Mouse (Mus musculus) neural tube, embryonic 13.5 days (tissue): ENCODE results near the gene Phospho1. TPM values are rescaled to one million over a fixed set of nuclear protein-coding genes. Genes with fewer than 3 reads are reported as not detected.

ENCODE experiments used
- ATAC-seq: fragments of 200-750 bp; cut with Nextera tagmentation; 2 replicates; pipeline ENCODE4 v1.8.0; 2017; ENCODE audit warnings: low read depth, mild to moderate bottlenecking, moderate TSS enrichment, moderate library complexity
- H3K27ac ChIP-seq: fragments of 300-500 bp; sonication (generic); replicated peaks from 2 replicates; pipeline ENCODE4 v1.5.1; 2015; ENCODE audit warnings: moderate library complexity, mild to moderate bottlenecking, inconsistent platforms
- H3K27me3 ChIP-seq: fragments of 300-500 bp; sonication (generic); 2 replicates; pipeline ENCODE4 v1.6.1; 2015; ENCODE audit warnings: mild to moderate bottlenecking, inconsistent platforms
- H3K36me3 ChIP-seq: fragments of 300-500 bp; sonication (generic); 2 replicates; pipeline ENCODE4 v1.6.1; 2015; ENCODE audit warnings: mild to moderate bottlenecking, inconsistent platforms
- H3K4me1 ChIP-seq: fragments of 300-500 bp; sonication (generic); replicated peaks from 2 replicates; pipeline ENCODE4 v1.6.1; 2015; ENCODE audit warnings: inconsistent platforms
- H3K4me2 ChIP-seq: fragments of 300-500 bp; sonication (generic); 2 replicates; pipeline ENCODE4 v1.6.1; 2015; ENCODE audit warnings: inconsistent platforms, mild to moderate bottlenecking, moderate library complexity
- H3K4me3 ChIP-seq: fragments of 300-500 bp; sonication (generic); 2 replicates; pipeline ENCODE4 v1.5.1; 2015; ENCODE audit warnings: mild to moderate bottlenecking, inconsistent platforms
- H3K9ac ChIP-seq: fragments of 300-500 bp; sonication (generic); 2 replicates; pipeline ENCODE4 v1.6.1; 2015; ENCODE audit warnings: moderate library complexity, mild to moderate bottlenecking, inconsistent platforms
- H3K9me3 ChIP-seq: fragments of 300-500 bp; sonication (generic); 2 replicates; pipeline ENCODE4 v1.6.1; 2016; ENCODE audit warnings: inconsistent platforms
- WGBS: fragments of 180-500 bp; shearing (Covaris S2); methylation state at CpG from one replicate; pipeline ENCODE4 v1.1.7; 2015; 5-methylcytosine and 5-hydroxymethylcytosine counted together
- polyA plus RNA-seq: library from polyadenylated mRNA; unstranded; fragments of >200 nt; fragmentation: Nextera tagmentation; extraction: Ambion mirVana; gene quantifications from 2 replicates; pipeline ENCODE4 v1.2.1, GENCODE M21; 2015

Phospho1 gene
- polyA plus RNA-seq, 1 experiment from 2014 or later, result not detected

DNA sequence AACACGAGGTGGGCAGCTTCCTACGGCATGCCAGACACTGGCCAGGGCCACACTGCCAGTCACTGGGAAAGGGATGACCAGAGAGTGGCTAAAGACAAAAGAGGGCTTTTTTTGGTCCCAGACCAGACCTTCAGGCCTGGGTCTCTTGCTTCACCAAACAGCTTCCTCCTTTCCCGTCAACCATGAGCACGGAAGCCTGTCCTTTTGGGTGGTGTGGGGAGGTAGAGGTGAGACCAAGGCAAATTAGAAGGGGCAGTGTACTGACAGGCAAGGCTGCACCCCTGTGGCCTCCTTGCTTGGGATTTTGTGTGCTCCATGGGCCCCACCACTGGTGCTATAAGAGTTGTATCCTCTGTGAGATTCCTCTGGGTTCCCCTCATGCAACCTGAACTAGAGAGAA is 14.3 kb downstream of the Phospho1 start:
- WGBS, result 72% methylated on average over 4 of the region's 4 CpGs
- peaks cover 75% of the 10 kb centered on the region for H3K27me3 ChIP-seq

GRCm38 (mm10) chr11:95838999-95839868 is 14.9 kb downstream of the Phospho1 start:
- WGBS, result 72% methylated on average over 8 of the region's 8 CpGs
- Histone ChIP-seq H3K4me3 (no peak overlapping the region), H3K9ac (no peak overlapping the region), H3K4me2 (no peak overlapping the region), H3K27me3 (peaks cover 69% of the 10 kb centered on the region), H3K4me1 (peaks cover 23% of the 10 kb centered on the region), H3K9me3 (no peaks in the 10 kb centered on the region), H3K36me3 (no peaks in the 10 kb centered on the region), H3K27ac (no peak overlapping the region)
- no peak for ATAC-seq

More for the DNA sequence above, 14.3 kb downstream of the Phospho1 start:
- no peak overlapping the region for H3K4me2 ChIP-seq
- H3K9ac ChIP-seq, result no peak overlapping the region
- no peak overlapping the region for H3K27ac ChIP-seq
- H3K4me3 ChIP-seq, result no peak overlapping the region
- no peak for ATAC-seq
- H3K36me3 ChIP-seq, result no peaks in the 10 kb centered on the region
- H3K4me1 ChIP-seq, result peaks cover 29% of the 10 kb centered on the region
- no peaks in the 10 kb centered on the region for H3K9me3 ChIP-seq

DNA sequence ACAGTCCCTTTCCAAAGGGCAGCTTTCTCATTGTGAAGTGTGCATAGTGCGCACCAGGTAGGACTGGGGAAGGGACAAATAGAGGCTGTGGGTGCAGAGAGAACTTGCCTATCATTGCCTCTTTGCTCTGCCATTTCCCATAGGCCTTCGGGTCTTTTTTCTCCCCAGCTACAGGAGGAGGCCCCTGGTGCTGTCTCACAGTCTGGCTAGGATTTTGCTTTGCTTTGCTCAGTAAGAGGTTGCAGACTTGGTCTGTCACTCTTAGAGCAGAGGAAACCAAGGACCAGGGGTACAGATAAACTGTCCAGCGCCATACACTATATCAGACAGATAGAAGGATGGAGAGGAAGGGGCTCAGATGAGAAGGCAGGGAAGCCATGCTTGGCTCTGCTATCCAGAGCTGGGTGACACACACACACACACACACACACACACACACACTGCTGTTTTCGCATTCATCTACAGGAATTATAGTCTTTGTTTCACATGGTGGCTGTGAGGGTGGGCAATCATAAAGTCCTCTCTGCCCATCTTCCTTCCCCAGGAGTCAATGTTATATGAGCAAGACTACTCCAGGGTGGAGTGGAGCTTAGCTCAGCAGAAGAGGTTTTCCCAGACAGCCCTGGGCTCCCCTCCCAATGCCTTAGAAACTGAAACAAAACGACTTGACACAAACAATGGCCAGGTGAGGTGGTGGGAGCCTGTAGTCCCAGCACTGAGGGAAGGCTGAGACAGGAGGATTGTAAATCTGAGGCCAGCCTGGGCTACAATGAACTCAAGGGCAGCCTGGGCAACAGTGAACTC is 16.6 kb downstream of the Phospho1 start:
- peaks cover 52% of the 10 kb centered on the region for H3K27me3 ChIP-seq
- no peak for ATAC-seq
- H3K9me3 ChIP-seq, result no peaks in the 10 kb centered on the region
- H3K36me3 ChIP-seq, result no peaks in the 10 kb centered on the region
- no peak overlapping the region; the same call in 1 of the 2 replicates for H3K9ac ChIP-seq
- 0 out of 2 replicates have a peak overlapping the region, but pooled peaks have one; percentile 6 for H3K4me3 ChIP-seq
- 72% methylated on average over 5 of the region's 5 CpGs for WGBS
- H3K4me2 ChIP-seq, result peak overlapping the region; percentile 19; the same call in 1 of the 2 replicates
- no peak overlapping the region for H3K27ac ChIP-seq
- H3K4me1 ChIP-seq, result peaks cover 18% of the 10 kb centered on the region

DNA sequence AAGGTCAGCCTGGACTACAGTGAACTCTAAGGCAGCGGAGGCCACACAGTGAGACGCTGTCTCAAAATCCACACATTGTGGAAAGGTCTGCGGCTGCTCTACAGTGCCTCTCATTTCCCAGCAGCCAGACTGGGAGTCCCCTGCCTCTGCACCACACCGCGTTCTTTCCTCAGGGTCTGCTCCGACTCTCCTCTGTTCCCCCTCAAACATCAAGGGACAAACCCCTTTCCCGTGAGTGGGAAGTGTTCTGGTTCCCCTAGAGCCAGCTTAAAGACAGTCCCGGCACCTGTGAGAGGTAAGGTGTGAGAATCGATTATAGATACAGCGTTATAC is 17.2 kb downstream of the Phospho1 start:
- Histone ChIP-seq H3K4me1 (peaks cover 15% of the 10 kb centered on the region), H3K36me3 (no peaks in the 10 kb centered on the region), H3K9ac (no peak overlapping the region; the same call in 1 of the 2 replicates), H3K27me3 (peaks cover 46% of the 10 kb centered on the region), H3K4me3 (peak overlapping the region; percentile 6; the same call in 1 of the 2 replicates), H3K9me3 (no peaks in the 10 kb centered on the region), H3K4me2 (peak overlapping the region; percentile 19; the same call in 1 of the 2 replicates), H3K27ac (no peak overlapping the region)
- 67% methylated on average over 10 of the region's 10 CpGs for WGBS
- ATAC-seq, result no peak

- no peaks in the 10 kb centered on the region for H3K9me3 ChIP-seq
- H3K27me3 ChIP-seq, result peaks cover 39% of the 10 kb centered on the region
- 12% methylated on average over 11 of the region's 11 CpGs for WGBS
- peak within 1 kb of the TSS; percentile 38; the same call in 1 of the 2 replicates for H3K9ac ChIP-seq
- no peaks in the 10 kb centered on the region for H3K36me3 ChIP-seq
- ATAC-seq, result peak; percentile 27; the same call in 1 of the 2 replicates
- peak within 1 kb of the TSS; percentile 6; the same call in 1 of the 2 replicates for H3K4me3 ChIP-seq
- H3K27ac ChIP-seq, result no peak within 1 kb of the TSS
- peaks cover 8% of the 10 kb centered on the region; the same call in 1 of the 2 replicates for H3K4me1 ChIP-seq
- H3K4me2 ChIP-seq, result peak within 1 kb of the TSS; percentile 19
Measured at GRCm38 (mm10) chr11:95842074-95842681, 17.9 kb downstream of the Phospho1 start, which contains the start of gene Abi3. Abi3 (minus strand) TSS chr11:95842476.

- H3K4me2 ChIP-seq, result no peak overlapping the region
- peaks cover 32% of the 10 kb centered on the region for H3K27me3 ChIP-seq
- no peak overlapping the region for H3K9ac ChIP-seq
- 69% methylated on average over 5 of the region's 5 CpGs for WGBS
- ATAC-seq, result no peak
- no peaks in the 10 kb centered on the region for H3K36me3 ChIP-seq
- H3K27ac ChIP-seq, result no peak overlapping the region
- H3K4me3 ChIP-seq, result no peak overlapping the region
- peaks cover 6% of the 10 kb centered on the region; the same call in 1 of the 2 replicates for H3K4me1 ChIP-seq
- H3K9me3 ChIP-seq, result no peaks in the 10 kb centered on the region
Measured at GRCm38 (mm10) chr11:95842953-95843352, 18.7 kb downstream of the Phospho1 start.

GRCm38 (mm10) chr11:95843421-95843950 is 19.2 kb downstream of the Phospho1 start:
- no peak for ATAC-seq
- H3K9ac ChIP-seq, result no peak overlapping the region
- H3K27ac ChIP-seq, result no peak overlapping the region
- H3K4me1 ChIP-seq, result peaks cover 6% of the 10 kb centered on the region; the same call in 1 of the 2 replicates
- 52% methylated on average over 6 of the region's 6 CpGs for WGBS
- no peak overlapping the region for H3K4me2 ChIP-seq
- H3K36me3 ChIP-seq, result no peaks in the 10 kb centered on the region
- no peaks in the 10 kb centered on the region for H3K9me3 ChIP-seq
- peaks cover 27% of the 10 kb centered on the region for H3K27me3 ChIP-seq
- H3K4me3 ChIP-seq, result no peak overlapping the region

DNA sequence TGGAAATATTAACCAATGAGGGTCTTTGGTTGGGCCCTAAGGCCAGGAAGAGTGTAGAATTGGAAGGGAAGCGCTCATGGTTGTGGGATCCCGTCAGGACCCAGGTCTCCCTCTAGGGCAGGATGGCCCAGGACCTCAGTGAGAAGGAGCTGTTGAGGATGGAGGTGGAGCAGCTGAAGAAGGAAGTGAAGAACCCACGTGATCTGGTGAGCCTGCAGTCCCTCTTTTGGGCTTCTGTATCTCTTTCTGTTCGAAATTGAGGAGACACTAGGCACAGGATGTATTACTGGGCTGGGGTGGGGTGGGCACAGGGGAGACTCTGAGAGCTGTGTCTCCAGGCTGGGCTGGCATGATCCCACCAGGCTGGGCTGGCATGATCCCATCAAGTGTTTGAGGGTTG is 20.6 kb downstream of the Phospho1 start:
- Histone ChIP-seq H3K27me3 (peaks cover 22% of the 10 kb centered on the region), H3K4me3 (no peak overlapping the region), H3K4me1 (peaks cover 6% of the 10 kb centered on the region; the same call in 1 of the 2 replicates), H3K36me3 (no peaks in the 10 kb centered on the region), H3K9ac (no peak overlapping the region), H3K4me2 (no peak overlapping the region), H3K27ac (no peak overlapping the region), H3K9me3 (no peaks in the 10 kb centered on the region)
- ATAC-seq, result no peak
- 79% methylated on average over 4 of the region's 4 CpGs for WGBS

DNA sequence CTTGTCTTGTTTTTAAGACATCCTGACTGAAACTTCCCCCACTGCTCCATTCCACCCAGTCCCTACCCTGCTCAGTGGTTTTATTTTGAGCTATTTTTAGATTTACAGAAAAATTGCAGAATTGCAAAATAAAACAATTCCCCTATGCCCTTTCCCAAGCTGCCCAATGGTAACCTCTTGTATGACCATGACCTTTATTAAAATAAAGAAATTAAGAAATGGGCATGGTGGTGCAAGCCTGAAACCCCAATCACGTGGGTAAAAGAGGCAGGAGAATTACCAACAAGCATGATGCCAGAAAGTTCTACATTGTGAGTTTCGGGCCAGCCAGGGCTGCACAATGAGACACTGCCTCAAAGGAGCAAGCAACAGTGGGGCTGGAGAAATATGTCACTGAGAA is 26.6 kb downstream of the Phospho1 start:
- Histone ChIP-seq H3K4me1 (no peaks in the 10 kb centered on the region), H3K27me3 (no peaks in the 10 kb centered on the region), H3K9me3 (no peaks in the 10 kb centered on the region), H3K27ac (no peak overlapping the region), H3K4me2 (no peak overlapping the region), H3K4me3 (no peak overlapping the region), H3K36me3 (no peaks in the 10 kb centered on the region), H3K9ac (no peak overlapping the region)
- no peak for ATAC-seq
- WGBS, result 85% methylated on average over 2 of the region's 2 CpGs

DNA sequence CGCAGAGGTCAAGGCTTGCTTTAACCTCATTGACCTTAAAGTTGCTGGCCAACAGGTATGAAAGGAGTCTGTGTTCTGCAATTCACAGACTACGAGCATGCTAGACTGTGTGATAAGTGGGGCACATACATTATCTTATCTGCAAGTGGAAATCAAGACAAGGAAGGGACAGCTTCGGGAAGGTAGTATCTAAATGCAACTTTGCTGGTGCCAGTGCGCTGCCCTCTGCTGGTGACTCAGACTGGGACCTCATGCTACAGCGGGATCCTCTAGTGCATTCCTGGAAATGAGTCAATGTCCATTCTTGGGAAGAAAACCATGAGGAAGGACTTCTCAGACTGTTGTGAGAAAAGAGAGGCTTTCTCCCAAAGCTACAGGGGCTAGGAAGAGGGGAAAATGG is 29.4 kb downstream of the Phospho1 start:
- H3K27ac ChIP-seq, result no peak overlapping the region
- ATAC-seq, result no peak
- no peaks in the 10 kb centered on the region for H3K27me3 ChIP-seq
- no peak overlapping the region for H3K4me3 ChIP-seq
- WGBS, result 60% methylated on average over 5 of the region's 5 CpGs
- peaks cover 10% of the 10 kb centered on the region for H3K4me1 ChIP-seq
- no peak overlapping the region for H3K4me2 ChIP-seq
- no peaks in the 10 kb centered on the region for H3K9me3 ChIP-seq
- no peak overlapping the region for H3K9ac ChIP-seq
- H3K36me3 ChIP-seq, result no peaks in the 10 kb centered on the region

DNA sequence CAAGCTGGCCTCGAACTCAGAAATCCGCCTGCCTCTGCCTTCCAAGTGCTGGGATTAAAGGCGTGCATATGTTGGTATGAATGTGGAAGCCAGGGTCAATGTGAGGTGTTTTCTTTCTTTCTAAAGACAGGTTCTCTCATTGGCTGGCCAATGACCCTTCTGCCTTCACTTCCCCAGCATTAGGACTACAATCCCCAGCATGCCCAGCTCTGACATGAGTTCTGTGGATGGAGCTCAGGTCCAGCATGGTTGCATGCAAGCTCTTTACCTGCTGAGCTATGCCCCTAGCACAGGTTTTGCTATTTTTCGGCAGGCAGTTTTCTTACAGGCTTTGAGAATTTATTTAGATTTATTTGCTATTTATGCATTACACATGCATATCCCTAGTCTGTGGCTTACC is 33.0 kb downstream of the Phospho1 start:
- WGBS, result 85% methylated on average over 4 of the region's 4 CpGs
- H3K27ac ChIP-seq, result peak overlapping the region; percentile 93; the same call in 1 of the 2 replicates

More for the DNA sequence above, 33.0 kb downstream of the Phospho1 start:
- ATAC-seq, result no peak
- H3K4me3 ChIP-seq, result peak overlapping the region; percentile 76
- H3K9me3 ChIP-seq, result no peaks in the 10 kb centered on the region
- H3K4me2 ChIP-seq, result peak overlapping the region; percentile 75
- no peaks in the 10 kb centered on the region for H3K36me3 ChIP-seq
- peaks cover 20% of the 10 kb centered on the region for H3K4me1 ChIP-seq
- H3K9ac ChIP-seq, result 0 out of 2 replicates have a peak overlapping the region, but pooled peaks have one; percentile 2
- no peaks in the 10 kb centered on the region for H3K27me3 ChIP-seq
